Mouse (Mus musculus): ENCODE data around the gene Col23a1.

DNA sequence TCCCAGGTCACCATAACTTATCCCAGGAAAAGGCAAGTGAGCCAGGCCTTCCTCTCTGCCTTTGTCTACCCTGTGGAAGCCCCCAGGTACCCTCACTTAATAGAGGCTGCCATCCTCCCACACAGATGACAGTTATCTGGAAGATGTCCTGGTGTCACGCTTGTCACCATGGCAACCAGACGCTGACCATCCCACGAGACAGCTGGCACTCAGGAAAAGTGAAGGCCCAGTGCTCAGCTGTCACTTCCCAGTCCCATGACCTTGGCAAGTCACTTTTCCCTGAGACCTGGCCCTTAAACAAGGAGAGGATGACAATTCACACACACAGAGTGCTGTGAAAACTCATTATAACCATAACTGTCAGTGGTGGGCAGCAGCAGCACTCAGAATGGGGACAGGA, 262.4 kb downstream of the Col23a1 start:
- no peak for TF ChIP-seq CTCF (IDR thresholded peaks at IDR 0.05; ENCODE audit: borderline replicate concordance, insufficient read depth, low read depth, low read length)
- TF ChIP-seq POLR2A (IDR thresholded peaks at IDR 0.05; ENCODE audit: borderline replicate concordance, insufficient read depth, low read length), result no peak
